Mouse (Mus musculus) heart, embryonic 14.5 days (tissue): ENCODE measurements around the gene Smagp. TPM values are rescaled to one million over a fixed set of nuclear protein-coding genes. Genes with fewer than 3 reads are reported as not detected.
"Not testable (repeated sequence)": the region's sequence is repeated elsewhere in the genome, so short reads cannot be mapped to it uniquely, and the experiment has no call there.

ENCODE experiments used
- ATAC-seq: fragments of 200-750 bp; cut with Nextera tagmentation; 2 replicates; pipeline ENCODE4 v1.8.0; 2017; ENCODE audit warnings: low read depth, moderate TSS enrichment; ENCODE audit not compliant: insufficient number of reproducible peaks, insufficient read depth, low FRiP score
- H3K27ac ChIP-seq, 2 experiments: fragments of 200-500 bp in 1 of 2; fragments of 300-500 bp in 1 of 2; sonication (generic) in 1 of 2; replicated peaks in 1 of 2; 2 replicates each; pipeline ENCODE4 v1.5.1; 2012 to 2014; ENCODE audit warnings: low read depth in 2 of 2, low read length in 2 of 2, control low read depth in 1 of 2, mild to moderate bottlenecking in 1 of 2, mixed read lengths in 1 of 2; ENCODE audit not compliant: control insufficient read depth in 1 of 2, insufficient read depth in 1 of 2
- H3K27me3 ChIP-seq: fragments of 300-500 bp; sonication (generic); 2 replicates; pipeline ENCODE4 v1.6.1; 2014; ENCODE audit warnings: mild to moderate bottlenecking, low read length, control low read depth; ENCODE audit not compliant: control insufficient read depth, insufficient read depth
- H3K36me3 ChIP-seq: fragments of 300-500 bp; sonication (generic); 2 replicates; pipeline ENCODE4 v1.6.1; 2014; ENCODE audit warnings: mild to moderate bottlenecking, control low read depth, low read length, mixed read lengths; ENCODE audit not compliant: control insufficient read depth, insufficient read depth
- H3K4me1 ChIP-seq, 2 experiments: fragments of 200-500 bp in 1 of 2; fragments of 300-500 bp in 1 of 2; sonication (generic) in 1 of 2; 2 replicates each; pipeline ENCODE4 v1.6.1; 2012 to 2014; ENCODE audit warnings: low read length in 2 of 2, control low read depth in 1 of 2, mixed read lengths in 1 of 2; ENCODE audit not compliant: control insufficient read depth in 2 of 2, insufficient read depth in 2 of 2
- H3K4me2 ChIP-seq: fragments of 300-500 bp; sonication (generic); 2 replicates; pipeline ENCODE4 v1.6.1; 2014; ENCODE audit warnings: mild to moderate bottlenecking, low read length
- H3K4me3 ChIP-seq, 2 experiments: fragments of 200-500 bp in 1 of 2; fragments of 300-500 bp in 1 of 2; sonication (generic) in 1 of 2; 2 replicates each; pipeline ENCODE4 v1.5.1; 2012 to 2014; ENCODE audit warnings: low read length in 2 of 2, mild to moderate bottlenecking in 2 of 2, control low read depth in 1 of 2, low read depth in 1 of 2, moderate library complexity in 1 of 2; ENCODE audit not compliant: control insufficient read depth in 1 of 2, insufficient read depth in 1 of 2
- H3K9ac ChIP-seq: fragments of 300-500 bp; sonication (generic); 2 replicates; pipeline ENCODE4 v1.6.1; 2014; ENCODE audit warnings: mild to moderate bottlenecking, low read length
- H3K9me3 ChIP-seq: fragments of 300-500 bp; sonication (generic); 2 replicates; pipeline ENCODE4 v1.6.1; 2016; ENCODE audit warnings: low read length, control low read depth; ENCODE audit not compliant: control insufficient read depth
- WGBS: fragments of 180-500 bp; shearing (Covaris S2); extraction: QIAGEN DNeasy Blood & Tissue Kit; methylation state at CpG from one replicate; pipeline ENCODE4 v1.1.7; 2014; 5-methylcytosine and 5-hydroxymethylcytosine counted together
- polyA plus RNA-seq: library from polyadenylated mRNA; unstranded; fragments of >200 nt; fragmentation: Nextera tagmentation; extraction: Ambion mirVana; gene quantifications from 2 replicates; pipeline ENCODE4 v1.2.1, GENCODE M21; 2014

The Smagp gene
- polyA plus RNA-seq, 1 experiment from 2014 or later, result 18.7 TPM

DNA sequence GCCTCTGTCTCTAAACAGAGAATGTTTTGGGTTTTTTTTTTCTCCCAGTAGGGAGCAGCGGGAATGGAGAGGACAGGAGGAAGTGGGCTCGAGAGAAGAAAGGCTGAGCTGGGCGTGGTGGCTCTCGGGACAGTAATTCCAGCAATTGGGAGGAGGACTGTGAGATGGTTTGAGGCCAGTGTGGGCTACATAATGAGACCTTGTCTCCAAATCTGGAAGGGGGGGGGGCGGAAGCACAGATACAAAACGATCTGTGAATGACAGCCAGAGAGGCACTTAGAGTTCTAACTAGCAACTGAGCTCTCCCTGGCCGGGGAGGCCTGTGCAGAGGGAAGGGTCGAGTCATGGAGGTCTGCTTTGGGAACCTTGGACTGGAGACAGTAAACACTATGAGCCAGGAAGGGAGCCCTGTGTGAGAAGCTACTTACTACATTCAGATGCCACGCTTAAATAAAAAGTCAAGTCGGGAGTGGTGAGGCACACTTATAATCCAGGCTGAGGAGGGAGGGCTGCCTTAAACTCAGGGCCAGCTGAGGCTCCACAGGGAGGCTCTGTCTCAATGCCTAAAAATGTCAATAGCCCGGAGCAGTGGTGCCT lies 8.9 kb downstream of the Smagp start:
- ATAC-seq, result no peak
- Histone ChIP-seq H3K27me3 (no peaks in the 10 kb centered on the region), H3K9me3 (no peaks in the 10 kb centered on the region), H3K4me3 (no peak overlapping the region), H3K36me3 (no peaks in the 10 kb centered on the region), H3K27ac (peak overlapping the region; percentile 14 to 27; a peak in 2 of 4 replicates), H3K4me1 (peaks cover 10% of the 10 kb centered on the region in 2 experiments; a peak in 3 of 4 replicates), H3K9ac (0 out of 2 replicates have a peak overlapping the region, but pooled peaks have one; percentile 23), H3K4me2 (no peak overlapping the region)
- WGBS, result 7% methylated on average over 11 of the region's 11 CpGs

DNA sequence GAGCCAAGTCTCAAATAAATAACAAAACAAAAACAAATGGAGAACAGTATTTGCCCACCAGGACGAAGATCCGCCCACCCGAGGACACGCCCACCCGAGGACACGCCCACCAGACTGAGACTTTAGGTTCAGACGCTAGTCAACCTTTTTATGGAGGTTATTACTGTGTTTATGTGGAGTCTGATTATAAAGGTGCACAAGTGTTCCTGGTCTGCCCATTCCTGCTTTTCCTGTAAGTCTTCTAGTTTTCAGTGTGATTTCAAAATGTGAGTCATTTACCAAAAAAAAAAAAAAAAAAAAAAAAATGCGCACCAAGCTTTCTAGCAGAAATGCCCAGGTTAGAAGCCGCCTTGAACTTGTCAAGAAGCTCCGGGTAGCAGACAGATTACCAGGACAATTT lies 9.5 kb downstream of the Smagp start:
- 24% methylated on average over 10 of the region's 10 CpGs for WGBS
- ATAC-seq, result no peak
- H3K9me3 ChIP-seq, result no peaks in the 10 kb centered on the region
- H3K4me3 ChIP-seq, result no peak overlapping the region
- H3K4me1 ChIP-seq, result peaks cover 7 to 10% of the 10 kb centered on the region in 2 experiments; a peak in 3 of 4 replicates
- no peak overlapping the region for H3K4me2 ChIP-seq
- H3K36me3 ChIP-seq, result no peaks in the 10 kb centered on the region
- H3K9ac ChIP-seq, result no peak overlapping the region
- peak overlapping the region; percentile 14 to 27; a peak in 2 of 4 replicates for H3K27ac ChIP-seq
- H3K27me3 ChIP-seq, result no peaks in the 10 kb centered on the region

- Histone ChIP-seq H3K27ac (no peak overlapping the region), H3K27me3 (no peaks in the 10 kb centered on the region), H3K4me2 (no peak overlapping the region), H3K36me3 (peaks cover 21% of the 10 kb centered on the region), H3K4me1 (peaks cover 9 to 10% of the 10 kb centered on the region in 2 experiments), H3K9me3 (no peaks in the 10 kb centered on the region), H3K4me3 (no peak overlapping the region), H3K9ac (no peak overlapping the region)
- WGBS, result 78% methylated on average over 3 of the region's 3 CpGs
- ATAC-seq, result no peak
Measured at GRCm38 (mm10) chr15:100624435-100624834, 12.3 kb downstream of the Smagp start.

GRCm38 (mm10) chr15:100623754-100624153 lies 13.0 kb downstream of the Smagp start:
- 86% methylated on average over 9 of the region's 9 CpGs for WGBS
- peaks cover 9 to 10% of the 10 kb centered on the region in 2 experiments for H3K4me1 ChIP-seq
- no peak overlapping the region for H3K4me3 ChIP-seq
- H3K36me3 ChIP-seq, result peaks cover 28% of the 10 kb centered on the region
- no peaks in the 10 kb centered on the region for H3K9me3 ChIP-seq
- no peak overlapping the region for H3K9ac ChIP-seq
- H3K4me2 ChIP-seq, result no peak overlapping the region
- H3K27me3 ChIP-seq, result no peaks in the 10 kb centered on the region
- H3K27ac ChIP-seq, result no peak overlapping the region
- ATAC-seq, result no peak

- 75% methylated on average over 7 of the region's 7 CpGs for WGBS
- Histone ChIP-seq H3K36me3 (peaks cover 44% of the 10 kb centered on the region), H3K27me3 (no peaks in the 10 kb centered on the region), H3K27ac (no peak overlapping the region), H3K9ac (no peak overlapping the region), H3K4me3 (no peak overlapping the region), H3K9me3 (no peaks in the 10 kb centered on the region), H3K4me2 (no peak overlapping the region), H3K4me1 (peaks cover 0 to 2% of the 10 kb centered on the region in 2 experiments; a peak in 2 of 4 replicates)
- ATAC-seq, result peak; percentile 31; the same call in 1 of the 2 replicates
Measured at GRCm38 (mm10) chr15:100622164-100622563, 14.6 kb downstream of the Smagp start.

DNA sequence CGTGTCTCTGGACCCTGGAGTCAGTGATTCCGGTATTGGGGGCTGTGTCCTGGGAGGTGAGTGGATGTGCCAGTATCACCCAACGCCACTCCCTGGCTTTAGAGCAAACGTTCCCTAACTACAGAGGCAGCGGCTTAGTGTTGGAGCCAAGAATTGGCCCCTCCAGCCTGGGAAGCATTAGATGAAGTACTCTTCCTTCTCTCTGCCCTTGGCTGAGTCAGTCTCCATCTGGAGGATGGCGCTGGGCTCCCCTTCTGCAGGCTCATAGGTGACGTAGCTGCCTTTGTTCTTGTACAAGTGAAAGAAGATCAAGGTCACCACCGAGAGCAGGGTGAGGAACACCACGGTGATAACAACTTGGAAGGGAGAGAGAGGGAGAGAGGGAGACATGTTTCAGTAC lies 15.1 kb downstream of the Smagp start:
- H3K9ac ChIP-seq, H3K27ac ChIP-seq, H3K4me3 ChIP-seq, ATAC-seq, H3K4me2 ChIP-seq, H3K4me1 ChIP-seq, H3K9me3 ChIP-seq, H3K27me3 ChIP-seq: not testable (repeated sequence)
- 42% methylated on average over 9 of the region's 9 CpGs for WGBS
- H3K36me3 ChIP-seq, result peaks cover 46% of the 10 kb centered on the region

GRCm38 (mm10) chr15:100619200-100619599 lies 17.5 kb downstream of the Smagp start:
- no peak overlapping the region for H3K4me2 ChIP-seq
- WGBS, result 78% methylated on average over 7 of the region's 7 CpGs
- H3K4me1 ChIP-seq, result peaks cover 5 to 7% of the 10 kb centered on the region in 2 experiments
- no peak overlapping the region for H3K4me3 ChIP-seq
- H3K27ac ChIP-seq, result no peak overlapping the region
- H3K9me3 ChIP-seq, result no peaks in the 10 kb centered on the region
- ATAC-seq, result no peak
- no peaks in the 10 kb centered on the region for H3K27me3 ChIP-seq
- H3K9ac ChIP-seq, result no peak overlapping the region
- H3K36me3 ChIP-seq, result peaks cover 46% of the 10 kb centered on the region

- H3K9ac ChIP-seq, result peak overlapping the region; percentile 97
- WGBS, result under 1% methylated on average over 19 of the region's 19 CpGs
- no peaks in the 10 kb centered on the region for H3K27me3 ChIP-seq
- H3K4me3 ChIP-seq, result peak overlapping the region; percentile 59 to 95
- peaks cover 8 to 16% of the 10 kb centered on the region in 2 experiments for H3K4me1 ChIP-seq
- no peaks in the 10 kb centered on the region for H3K9me3 ChIP-seq
- ATAC-seq, result no peak
- H3K27ac ChIP-seq, result peak overlapping the region; percentile 47 to 99
- peak overlapping the region; percentile 73 for H3K4me2 ChIP-seq
- peaks cover 43% of the 10 kb centered on the region for H3K36me3 ChIP-seq
Measured at GRCm38 (mm10) chr15:100616221-100616620, 20.5 kb downstream of the Smagp start.
